Mouse (Mus musculus): ENCODE measurements around the gene Sept1. TPM values are rescaled to one million over a fixed set of nuclear protein-coding genes. Genes with fewer than 3 reads are reported as not detected.

The Sept1 gene
- polyA plus RNA-seq, 1 experiment from 2014 or later: 23.2 TPM

GRCm38 (mm10) chr7:127243361-127243867 is 10.5 kb upstream of the Sept1 start:
- Histone ChIP-seq H3K9ac (ENCODE audit: low read length) (peak overlapping the region; percentile 97), H3K27ac (ENCODE audit: low read length) (peak overlapping the region; percentile 94), H3K27me3 (ENCODE audit: control insufficient read depth, insufficient read depth, low read depth, low read length) (no peaks in the 10 kb centered on the region), H3K4me3 (ENCODE audit: low read length) (peak overlapping the region; percentile 94), H3K4me1 (replicated peaks; ENCODE audit: control insufficient read depth, insufficient read depth, low read length) (peaks cover 19% of the 10 kb centered on the region), H3K9me3 (ENCODE audit: control insufficient read depth, low read length) (0 out of 2 replicates have a peak, but pooled peaks cover 2% of the 10 kb centered on the region), H3K36me3 (ENCODE audit: control insufficient read depth, insufficient read depth, low read length) (peaks cover 3% of the 10 kb centered on the region), H3K4me2 (ENCODE audit: low read depth, low read length) (peak overlapping the region; percentile 84)
- ATAC-seq (ENCODE audit: low read depth): no peak
- WGBS: 35% methylated on average over 2 of the region's 2 CpGs

GRCm38 (mm10) chr7:127234777-127235176 is 1.8 kb upstream of the Sept1 start:
- Histone ChIP-seq H3K27ac (ENCODE audit: low read length) (no peak overlapping the region), H3K9ac (ENCODE audit: low read length) (no peak overlapping the region), H3K27me3 (ENCODE audit: control insufficient read depth, insufficient read depth, low read depth, low read length) (no peaks in the 10 kb centered on the region), H3K4me3 (ENCODE audit: low read length) (no peak overlapping the region), H3K9me3 (ENCODE audit: control insufficient read depth, low read length) (no peaks in the 10 kb centered on the region), H3K36me3 (ENCODE audit: control insufficient read depth, insufficient read depth, low read length) (peaks cover 29% of the 10 kb centered on the region), H3K4me1 (replicated peaks; ENCODE audit: control insufficient read depth, insufficient read depth, low read length) (peaks cover 26% of the 10 kb centered on the region), H3K4me2 (ENCODE audit: low read depth, low read length) (no peak overlapping the region; the same call in 1 of the 2 replicates)
- no peak for ATAC-seq (ENCODE audit: low read depth)
- 96% methylated on average over 2 of the region's 2 CpGs for WGBS

GRCm38 (mm10) chr7:127233765-127234164 is 835 bp upstream of the Sept1 start:
- WGBS: under 1% methylated on average over 9 of the region's 9 CpGs
- ATAC-seq (ENCODE audit: low read depth): no peak
- H3K36me3 ChIP-seq (ENCODE audit: control insufficient read depth, insufficient read depth, low read length): peaks cover 31% of the 10 kb centered on the region

GRCm38 (mm10) chr7:127233368-127233749 is 429 bp upstream of the Sept1 start:
- peaks cover 31% of the 10 kb centered on the region for H3K36me3 ChIP-seq (ENCODE audit: control insufficient read depth, insufficient read depth, low read length)

More at GRCm38 (mm10) chr7:127233765-127234164, 835 bp upstream of the Sept1 start:
- Histone ChIP-seq H3K27ac (ENCODE audit: low read length) (peak overlapping the region; percentile 99), H3K9ac (ENCODE audit: low read length) (peak overlapping the region; percentile 97), H3K9me3 (ENCODE audit: control insufficient read depth, low read length) (no peaks in the 10 kb centered on the region), H3K4me1 (replicated peaks; ENCODE audit: control insufficient read depth, insufficient read depth, low read length) (peaks cover 26% of the 10 kb centered on the region), H3K4me2 (ENCODE audit: low read depth, low read length) (peak overlapping the region; percentile 76), H3K4me3 (ENCODE audit: low read length) (peak overlapping the region; percentile 98), H3K27me3 (ENCODE audit: control insufficient read depth, insufficient read depth, low read depth, low read length) (no peaks in the 10 kb centered on the region)

GRCm38 (mm10) chr7:127231826-127232621 is 906 bp downstream of the Sept1 start:
- Histone ChIP-seq H3K9ac (ENCODE audit: low read length) (peak overlapping the region; percentile 97), H3K9me3 (ENCODE audit: control insufficient read depth, low read length) (no peaks in the 10 kb centered on the region), H3K27me3 (ENCODE audit: control insufficient read depth, insufficient read depth, low read depth, low read length) (no peaks in the 10 kb centered on the region), H3K4me3 (ENCODE audit: low read length) (peak overlapping the region; percentile 98), H3K36me3 (ENCODE audit: control insufficient read depth, insufficient read depth, low read length) (peaks cover 22% of the 10 kb centered on the region), H3K4me2 (ENCODE audit: low read depth, low read length) (peak overlapping the region; percentile 62), H3K4me1 (replicated peaks; ENCODE audit: control insufficient read depth, insufficient read depth, low read length) (peaks cover 26% of the 10 kb centered on the region), H3K27ac (ENCODE audit: low read length) (peak overlapping the region; percentile 99)
- WGBS: 2% methylated on average over 20 of the region's 20 CpGs
- no peak; the same call in 1 of the 2 replicates for ATAC-seq (ENCODE audit: low read depth)

More at GRCm38 (mm10) chr7:127233368-127233749, 429 bp upstream of the Sept1 start:
- H3K27me3 ChIP-seq (ENCODE audit: control insufficient read depth, insufficient read depth, low read depth, low read length): no peaks in the 10 kb centered on the region
- WGBS: under 1% methylated on average over 27 of the region's 27 CpGs
- peak overlapping the region; percentile 98 for H3K4me3 ChIP-seq (ENCODE audit: low read length)
- H3K4me1 ChIP-seq (replicated peaks; ENCODE audit: control insufficient read depth, insufficient read depth, low read length): peaks cover 26% of the 10 kb centered on the region
- ATAC-seq (ENCODE audit: low read depth): peak; percentile 48
- H3K9me3 ChIP-seq (ENCODE audit: control insufficient read depth, low read length): no peaks in the 10 kb centered on the region
- peak overlapping the region; percentile 97 for H3K9ac ChIP-seq (ENCODE audit: low read length)
- peak overlapping the region; percentile 76 for H3K4me2 ChIP-seq (ENCODE audit: low read depth, low read length)
- peak overlapping the region; percentile 99 for H3K27ac ChIP-seq (ENCODE audit: low read length)

GRCm38 (mm10) chr7:127231376-127231775 is 1.6 kb downstream of the Sept1 start:
- H3K36me3 ChIP-seq (ENCODE audit: control insufficient read depth, insufficient read depth, low read length): peaks cover 16% of the 10 kb centered on the region
- no peaks in the 10 kb centered on the region for H3K27me3 ChIP-seq (ENCODE audit: control insufficient read depth, insufficient read depth, low read depth, low read length)
- peak overlapping the region; percentile 98 for H3K4me3 ChIP-seq (ENCODE audit: low read length)
- no peak overlapping the region for H3K27ac ChIP-seq (ENCODE audit: low read length)
- H3K9me3 ChIP-seq (ENCODE audit: control insufficient read depth, low read length): no peaks in the 10 kb centered on the region
- H3K9ac ChIP-seq (ENCODE audit: low read length): peak overlapping the region; percentile 97
- H3K4me2 ChIP-seq (ENCODE audit: low read depth, low read length): peak overlapping the region; percentile 62
- H3K4me1 ChIP-seq (replicated peaks; ENCODE audit: control insufficient read depth, insufficient read depth, low read length): peaks cover 26% of the 10 kb centered on the region
- ATAC-seq (ENCODE audit: low read depth): no peak
- WGBS: 38% methylated on average over 3 of the region's 3 CpGs

- no peaks in the 10 kb centered on the region for H3K27me3 ChIP-seq (ENCODE audit: control insufficient read depth, insufficient read depth, low read depth, low read length)
- 60% methylated on average over 4 of the region's 4 CpGs for WGBS
- H3K9me3 ChIP-seq (ENCODE audit: control insufficient read depth, low read length): no peaks in the 10 kb centered on the region
- H3K4me3 ChIP-seq (ENCODE audit: low read length): no peak overlapping the region
- peaks cover 19% of the 10 kb centered on the region for H3K4me1 ChIP-seq (replicated peaks; ENCODE audit: control insufficient read depth, insufficient read depth, low read length)
- no peak for ATAC-seq (ENCODE audit: low read depth)
- H3K27ac ChIP-seq (ENCODE audit: low read length): no peak overlapping the region
- H3K4me2 ChIP-seq (ENCODE audit: low read depth, low read length): no peak overlapping the region
- peaks cover 3% of the 10 kb centered on the region; the same call in 1 of the 2 replicates for H3K36me3 ChIP-seq (ENCODE audit: control insufficient read depth, insufficient read depth, low read length)
- no peak overlapping the region for H3K9ac ChIP-seq (ENCODE audit: low read length)
These were observed 4.2 kb downstream of the Sept1 start for GRCm38 (mm10) chr7:127228615-127229303.

GRCm38 (mm10) chr7:127225147-127225995 is 7.6 kb downstream of the Sept1 start:
- Histone ChIP-seq H3K9me3 (ENCODE audit: control insufficient read depth, low read length) (0 out of 2 replicates have a peak, but pooled peaks cover 3% of the 10 kb centered on the region), H3K4me2 (ENCODE audit: low read depth, low read length) (no peak overlapping the region), H3K27ac (ENCODE audit: low read length) (no peak overlapping the region), H3K4me3 (ENCODE audit: low read length) (no peak overlapping the region), H3K9ac (ENCODE audit: low read length) (no peak overlapping the region), H3K4me1 (replicated peaks; ENCODE audit: control insufficient read depth, insufficient read depth, low read length) (peaks cover 5% of the 10 kb centered on the region; the same call in 1 of the 2 replicates), H3K36me3 (ENCODE audit: control insufficient read depth, insufficient read depth, low read length) (peaks cover 3% of the 10 kb centered on the region; the same call in 1 of the 2 replicates), H3K27me3 (ENCODE audit: control insufficient read depth, insufficient read depth, low read depth, low read length) (no peaks in the 10 kb centered on the region)
- 80% methylated on average over 11 of the region's 11 CpGs for WGBS
- no peak for ATAC-seq (ENCODE audit: low read depth)
